Mouse (Mus musculus) CH12.LX (cell line): ENCODE data around the gene Kat2a. TPM values are rescaled to one million over a fixed set of nuclear protein-coding genes. Genes with fewer than 3 reads are reported as not detected.

ENCODE experiments used
- DNase-seq: peaks from one replicate; pipeline ENCODE4 v3.0.0-alpha.2; 2013; ENCODE audit errors: extremely low read depth
- H3K27ac ChIP-seq: 2 replicates; pipeline ENCODE4 v1.5.1; 2012; ENCODE audit warnings: low read depth, mild to moderate bottlenecking, control low read depth, moderate library complexity; ENCODE audit not compliant: insufficient read depth
- H3K27me3 ChIP-seq: replicated peaks from 2 replicates; pipeline ENCODE3; 2012; ENCODE audit warnings: inconsistent platforms
- H3K36me3 ChIP-seq, 2 experiments: replicated peaks in 1 of 2; 2 replicates each; pipeline versions ENCODE3 to v1.6.1; 2012; ENCODE audit warnings: inconsistent platforms in 1 of 2, low read length in 1 of 2, mild to moderate bottlenecking in 1 of 2, mixed read lengths in 1 of 2, moderate library complexity in 1 of 2; ENCODE audit not compliant: control insufficient read depth in 1 of 2, insufficient read depth in 1 of 2
- H3K4me1 ChIP-seq, 2 experiments: 2 replicates each; pipeline ENCODE4 v1.6.1; 2012; ENCODE audit warnings: inconsistent platforms in 1 of 2, moderate library complexity in 1 of 2; ENCODE audit not compliant: insufficient read depth in 2 of 2, control insufficient read depth in 1 of 2
- H3K4me2 ChIP-seq: 2 replicates; pipeline ENCODE4 v1.6.1; 2012; ENCODE audit warnings: low read depth, mild to moderate bottlenecking, control low read depth; ENCODE audit not compliant: poor library complexity, insufficient read depth, severe bottlenecking
- H3K4me3 ChIP-seq, 3 experiments: fragments of 150-350 bp in 1 of 3; sonication (generic) in 1 of 3; replicated peaks in 1 of 3; 2 replicates each; pipeline versions ENCODE3 to v1.5.1; 2011 to 2012; ENCODE audit warnings: low read depth in 2 of 3, low read length in 2 of 3, mild to moderate bottlenecking in 2 of 3, moderate library complexity in 2 of 3, control low read depth in 1 of 3, improper control_type of control experiment in 1 of 3, inconsistent platforms in 1 of 3, mixed read lengths in 1 of 3; ENCODE audit not compliant: poor library complexity in 1 of 3
- H3K79me2 ChIP-seq: replicated peaks from 2 replicates; pipeline ENCODE4 v1.6.1; 2012; ENCODE audit warnings: mild to moderate bottlenecking, moderate library complexity; ENCODE audit not compliant: control insufficient read depth, poor library complexity, insufficient read depth, severe bottlenecking; ENCODE audit errors: extremely low read depth
- H3K9ac ChIP-seq: 2 replicates; pipeline ENCODE4 v1.6.1; 2012; ENCODE audit warnings: low read depth, mild to moderate bottlenecking, control low read depth, moderate library complexity; ENCODE audit not compliant: insufficient read depth
- H3K9me3 ChIP-seq: replicated peaks from 2 replicates; pipeline ENCODE3; 2012; ENCODE audit warnings: low read length, inconsistent platforms, mixed read lengths
- BHLHE40 ChIP-seq: IDR thresholded peaks from 2 replicates; pipeline ENCODE4 v1.6.1; 2011; ENCODE audit warnings: mild to moderate bottlenecking, low read depth, low read length, improper control_type of control experiment
- CHD1 ChIP-seq: IDR thresholded peaks from 2 replicates; pipeline ENCODE4 v1.6.1; 2012; ENCODE audit warnings: low read depth, low read length, improper control_type of control experiment, inconsistent platforms
- CHD2 ChIP-seq: IDR thresholded peaks from 2 replicates; pipeline ENCODE4 v1.6.1; 2011; ENCODE audit warnings: low read length, improper control_type of control experiment
- E2F4 ChIP-seq: IDR thresholded peaks from 2 replicates; pipeline ENCODE4 v1.6.1; 2011; ENCODE audit warnings: low read depth, low read length, improper control_type of control experiment; ENCODE audit not compliant: insufficient replicate concordance
- EP300 ChIP-seq: IDR thresholded peaks from 2 replicates; pipeline ENCODE4 v1.6.1; 2011; ENCODE audit warnings: low read length, improper control_type of control experiment
- ETS1 ChIP-seq: conservative IDR thresholded peaks from 2 replicates; pipeline ENCODE4 v1.6.1; 2012; ENCODE audit warnings: low read depth, mild to moderate bottlenecking, inconsistent platforms, low read length, improper control_type of control experiment, moderate library complexity
- GABPA ChIP-seq: IDR thresholded peaks from 2 replicates; pipeline ENCODE4 v1.6.1; 2012; ENCODE audit warnings: low read depth, low read length, improper control_type of control experiment, inconsistent platforms; ENCODE audit not compliant: insufficient replicate concordance
- HCFC1 ChIP-seq: IDR thresholded peaks from 2 replicates; pipeline ENCODE4 v1.6.1; 2012; ENCODE audit warnings: low read depth, mild to moderate bottlenecking, inconsistent platforms, low read length, improper control_type of control experiment
- JUN ChIP-seq: IDR thresholded peaks from 2 replicates; pipeline ENCODE4 v1.6.1; 2011; ENCODE audit warnings: low read depth, mild to moderate bottlenecking, low read length, improper control_type of control experiment, moderate library complexity; ENCODE audit not compliant: insufficient read depth
- MAFK ChIP-seq: IDR thresholded peaks from 2 replicates; pipeline ENCODE4 v1.6.1; 2011; ENCODE audit warnings: low read length, improper control_type of control experiment; ENCODE audit not compliant: insufficient replicate concordance
- MAX ChIP-seq: IDR thresholded peaks from 2 replicates; pipeline ENCODE4 v1.6.1; 2011; ENCODE audit warnings: low read length, improper control_type of control experiment
- MEF2A ChIP-seq: IDR thresholded peaks from 2 replicates; pipeline ENCODE4 v1.6.1; 2014; ENCODE audit warnings: low read depth, mild to moderate bottlenecking, inconsistent platforms, low read length, improper control_type of control experiment, borderline replicate concordance
- MXI1 ChIP-seq: IDR thresholded peaks from 2 replicates; pipeline ENCODE4 v1.6.1; 2011; ENCODE audit warnings: mild to moderate bottlenecking, low read depth, low read length, improper control_type of control experiment
- MYC ChIP-seq: IDR thresholded peaks from 2 replicates; pipeline ENCODE4 v1.6.1; 2011; ENCODE audit warnings: low read depth, mild to moderate bottlenecking, improper control_type of control experiment, low read length
- NELFE ChIP-seq: IDR thresholded peaks from 2 replicates; pipeline ENCODE4 v1.6.1; 2011; ENCODE audit warnings: low read depth, low read length, improper control_type of control experiment
- NRF1 ChIP-seq: IDR thresholded peaks from 2 replicates; pipeline ENCODE4 v1.6.1; 2014; ENCODE audit warnings: low read depth, mild to moderate bottlenecking, inconsistent platforms, low read length, improper control_type of control experiment, moderate library complexity
- PAX5 ChIP-seq: IDR thresholded peaks from 2 replicates; pipeline ENCODE4 v1.6.1; 2012; ENCODE audit warnings: low read length, inconsistent platforms, mixed read lengths
- SMC3 ChIP-seq: IDR thresholded peaks from 2 replicates; pipeline ENCODE4 v1.6.1; 2011; ENCODE audit warnings: low read depth, low read length, improper control_type of control experiment
- TCF12 ChIP-seq: IDR thresholded peaks from 2 replicates; pipeline ENCODE4 v1.6.1; 2014; ENCODE audit warnings: low read depth, mild to moderate bottlenecking, inconsistent platforms, low read length, improper control_type of control experiment
- UBTF ChIP-seq: IDR thresholded peaks from 2 replicates; pipeline ENCODE4 v1.6.1; 2012; ENCODE audit warnings: low read depth, mild to moderate bottlenecking, inconsistent platforms, low read length, improper control_type of control experiment, moderate library complexity
- ZC3H11A ChIP-seq: IDR thresholded peaks from 2 replicates; pipeline ENCODE4 v1.6.1; 2012; ENCODE audit warnings: low read depth, mild to moderate bottlenecking, inconsistent platforms, low read length, improper control_type of control experiment
- ZMIZ1 ChIP-seq: IDR thresholded peaks from 2 replicates; pipeline ENCODE4 v1.6.1; 2012; ENCODE audit warnings: low read depth, mild to moderate bottlenecking, inconsistent platforms, low read length, improper control_type of control experiment
- ZNF384 ChIP-seq: IDR thresholded peaks from 2 replicates; pipeline ENCODE4 v1.6.1; 2012; ENCODE audit warnings: low read depth, low read length, improper control_type of control experiment, inconsistent platforms
- dilution Hi-C: fragments of 300-500 bp; cut with MboI; formaldehyde crosslinking; loops from 2 replicates; pipeline ENCODE4 v1.14.3; 2020; ENCODE audit warnings: low sequenced_read_pairs; ENCODE audit not compliant: extremely low pct_unique_long_range_greater_than_20kb, extremely low pct_ligation_motif_present
- in situ Hi-C: fragments of 300-500 bp; cut with MboI; formaldehyde crosslinking; loops from 3 replicates; pipeline ENCODE4 v1.14.3; 2019; ENCODE audit warnings: low sequenced_read_pairs, low pct_ligation_motif_present, low pct_unique_long_range_greater_than_20kb, mixed read lengths
- polyA plus RNA-seq: library from polyadenylated mRNA; unstranded; fragments of >175 nt; gene quantifications from 2 replicates; pipeline ENCODE4 v1.2.1, GENCODE M21; 2012; ENCODE audit warnings: low read depth; ENCODE audit not compliant: insufficient read length
- total RNA-seq, 2 experiments: library from RNA; depleted of rRNA; stranded (reverse); fragments of 300-350 nt in 1 of 2; fragments of >200 nt in 1 of 2; gene quantifications; 2 replicates each; pipeline ENCODE4 v1.2.3; 2012 to 2014

Gene Kat2a
- total and polyA plus RNA-seq, 3 experiments = 27.2 to 82.9 (median 30.7) TPM

DNA sequence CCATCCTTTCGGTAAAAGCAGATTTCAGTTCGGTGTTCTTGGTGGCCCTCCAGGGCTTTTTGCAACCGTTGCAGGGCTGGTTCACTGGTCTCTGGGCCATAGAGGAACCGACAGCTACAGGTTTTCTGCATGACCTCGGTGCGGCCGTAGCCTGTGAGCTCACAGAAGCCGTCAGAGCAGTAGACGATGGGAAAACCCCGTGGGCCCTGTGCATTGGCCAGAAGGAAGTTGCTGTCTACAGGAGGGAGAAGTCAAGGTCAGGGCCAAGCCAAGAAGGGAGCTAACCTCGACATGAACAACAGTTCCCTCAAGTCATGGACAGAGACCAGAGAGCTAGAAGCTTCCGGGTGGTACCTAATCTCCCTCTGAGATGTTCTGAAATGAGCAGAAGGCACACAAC is 45.3 kb upstream of the Kat2a start (continued):
- TF ChIP-seq EP300 = no peak; the same call in 1 of the 2 replicates
- 0 out of 2 replicates have a peak, but pooled peaks have one; percentile 28 for TF ChIP-seq BHLHE40
- no peak for TF ChIP-seq NRF1
- 0 out of 2 replicates have a peak, but pooled peaks have one; percentile 57 for TF ChIP-seq MEF2A
- no peak for TF ChIP-seq ZNF384
- TF ChIP-seq JUN = no peak
- TF ChIP-seq CHD1 = no peak
- no peak for TF ChIP-seq MAFK
- peak; percentile 62 for TF ChIP-seq MXI1

DNA sequence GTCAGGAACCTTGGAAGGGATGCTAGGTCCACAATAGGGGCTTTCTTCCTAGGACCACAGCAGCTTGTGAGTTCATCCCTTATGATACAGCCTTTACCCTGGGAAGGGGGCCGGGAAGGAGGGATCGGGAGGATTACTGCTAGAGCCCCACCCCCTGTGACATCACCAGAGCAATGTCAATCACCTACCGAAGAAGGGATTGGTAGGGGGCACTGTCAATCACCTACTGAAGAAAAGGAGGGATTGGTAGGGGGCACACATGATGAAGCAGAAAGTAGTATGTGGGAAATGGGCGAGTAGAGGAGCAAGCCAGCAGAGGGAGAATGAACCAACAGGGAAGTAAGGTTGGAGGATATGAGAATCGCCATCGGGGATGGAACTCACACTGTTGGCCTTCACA is 44.2 kb upstream of the Kat2a start:
- no peak for TF ChIP-seq GABPA
- H3K27me3 ChIP-seq = no peaks in the 10 kb centered on the region
- DNase-seq = no peak
- peaks cover 2% of the 10 kb centered on the region for H3K9me3 ChIP-seq
- no peak overlapping the region for H3K4me2 ChIP-seq
- no peaks in the 10 kb centered on the region for H3K79me2 ChIP-seq
- in situ Hi-C loops (no loop called here), dilution Hi-C loops (no loop called here)
- no peak overlapping the region for H3K27ac ChIP-seq
- H3K4me1 ChIP-seq = peaks cover 26 to 50% of the 10 kb centered on the region in 2 experiments
- H3K9ac ChIP-seq = no peak overlapping the region
- no peak overlapping the region for H3K4me3 ChIP-seq
- peaks cover 21 to 51% of the 10 kb centered on the region in 2 experiments for H3K36me3 ChIP-seq

DNA sequence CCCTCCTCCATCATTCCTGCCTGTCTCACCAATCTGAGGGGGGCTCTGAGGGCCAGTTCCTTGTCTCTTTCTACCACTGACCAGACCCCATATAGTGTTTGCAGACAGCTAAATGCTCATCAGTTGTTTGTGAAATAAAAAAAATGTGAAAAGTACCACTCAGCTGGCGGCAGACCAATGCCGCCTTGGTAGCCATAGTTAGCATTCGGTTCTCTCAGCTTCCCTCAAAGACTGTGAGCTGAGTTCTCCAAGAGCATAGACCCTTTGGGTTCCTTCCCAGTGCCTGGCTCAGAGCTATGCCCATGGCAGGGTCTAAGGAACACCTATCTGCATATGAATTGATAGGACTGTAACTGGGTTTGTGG is 42.4 kb upstream of the Kat2a start:
- H3K27me3 ChIP-seq = no peaks in the 10 kb centered on the region
- H3K27ac ChIP-seq = no peak overlapping the region
- H3K79me2 ChIP-seq = no peaks in the 10 kb centered on the region
- TF ChIP-seq CHD2 (no peak), MEF2A (no peak), MYC (no peak), PAX5 (no peak), GABPA (no peak), BHLHE40 (no peak), SMC3 (no peak), UBTF (no peak), E2F4 (no peak), TCF12 (no peak), HCFC1 (no peak), ETS1 (no peak), ZMIZ1 (no peak), NELFE (no peak), ZC3H11A (no peak), MAX (no peak)
- in situ Hi-C loops = no loop called here
- peaks cover 26 to 66% of the 10 kb centered on the region in 2 experiments for H3K36me3 ChIP-seq
- dilution Hi-C loops = no loop called here
- no peak for DNase-seq
- peaks cover 21 to 35% of the 10 kb centered on the region in 2 experiments for H3K4me1 ChIP-seq
- H3K9me3 ChIP-seq = peaks cover 3% of the 10 kb centered on the region
- H3K4me2 ChIP-seq = no peak overlapping the region
- H3K9ac ChIP-seq = no peak overlapping the region
- no peak overlapping the region for H3K4me3 ChIP-seq
